Mouse (Mus musculus): Measurements from ENCODE around the gene Tns1.

DNA sequence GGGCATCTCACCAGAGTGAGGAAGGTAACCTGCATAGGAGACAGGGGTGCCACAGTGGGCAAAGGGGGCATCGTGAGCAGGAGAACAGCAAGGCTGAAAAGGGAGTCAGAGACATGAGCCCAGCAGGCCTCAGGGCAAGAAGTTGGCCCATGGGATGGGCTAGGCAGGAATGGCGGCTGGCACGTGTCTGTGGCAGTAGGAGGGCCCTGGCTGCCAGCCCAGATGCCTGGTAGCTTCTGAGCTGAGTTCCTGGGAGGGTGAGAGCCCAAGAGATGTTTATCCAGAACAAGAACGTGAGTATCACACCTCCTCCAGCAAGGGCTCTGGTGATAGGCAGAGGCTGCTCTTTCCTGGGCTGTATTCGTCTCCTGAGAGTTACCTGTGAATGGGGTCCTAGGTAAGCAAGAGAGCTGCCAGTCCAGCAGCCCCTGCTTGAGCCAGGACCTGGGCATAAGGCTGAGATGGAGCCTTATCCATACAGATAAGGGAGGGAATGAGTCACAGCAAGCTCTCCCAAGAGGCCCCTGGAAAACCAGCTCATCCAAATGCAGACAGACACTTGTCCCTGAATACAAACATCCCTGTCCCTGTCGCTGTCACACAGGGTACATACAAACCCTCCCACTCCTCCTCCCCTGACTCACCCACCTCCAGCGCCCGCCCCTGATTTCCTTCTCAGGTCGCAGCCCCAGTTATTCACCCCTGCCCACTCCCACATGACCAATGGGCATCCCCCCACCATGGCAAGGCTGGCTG lies 2.2 kb downstream of the Tns1 start:
- no peak for TF ChIP-seq CTCF (IDR thresholded peaks at IDR 0.05; ENCODE audit: insufficient read depth, low read depth, low read length)
- TF ChIP-seq POLR2A (IDR thresholded peaks at IDR 0.05; ENCODE audit: insufficient read depth, low read depth, low read length), result no peak
